Mouse (Mus musculus) lung, adult 2 months (tissue): ENCODE measurements around the gene Timd2. TPM values are rescaled to one million over a fixed set of nuclear protein-coding genes. Genes with fewer than 3 reads are reported as not detected.
A peak's percentile ranks its signal among the peaks of the same experiment; 100 is the strongest.
"Not testable (repeated sequence)": the region's sequence is repeated elsewhere in the genome, so short reads cannot be mapped to it uniquely, and the experiment has no call there.

Source experiments
- DNase-seq: peaks from one replicate; pipeline ENCODE4 v3.0.0; 2022
- H3K4me1 ChIP-seq: fragments of 200-500 bp; 2 replicates; pipeline ENCODE4 v1.6.1; 2011; ENCODE audit warnings: low read length; ENCODE audit not compliant: control insufficient read depth, insufficient read depth
- H3K4me3 ChIP-seq: fragments of 200-500 bp; replicated peaks from 2 replicates; pipeline ENCODE3; 2011; ENCODE audit warnings: low read depth, mild to moderate bottlenecking, control low read depth, low read length; ENCODE audit errors: extremely low read depth
- CTCF ChIP-seq: fragments of 200-500 bp; IDR thresholded peaks from 2 replicates; pipeline ENCODE4 v1.5.1; 2011; ENCODE audit warnings: mild to moderate bottlenecking, low read length, control low read depth; ENCODE audit not compliant: insufficient read depth
- POLR2A ChIP-seq: fragments of 200-500 bp; IDR thresholded peaks from 2 replicates; pipeline ENCODE4 v1.6.1; 2011; ENCODE audit warnings: low read depth, mild to moderate bottlenecking, control low read depth, low read length, borderline replicate concordance; ENCODE audit errors: extremely low read depth
- WGBS: fragments of 180-500 bp; shearing (Covaris S2); methylation state at CpG from one replicate; pipeline ENCODE4 v1.1.7; 2018; 5-methylcytosine and 5-hydroxymethylcytosine counted together
- polyA plus RNA-seq: library from polyadenylated mRNA; depleted of rRNA; stranded (reverse); fragments of >200 nt; gene quantifications from 2 replicates; pipeline ENCODE4 v1.2.3, GENCODE M21; 2012

Gene Timd2
- polyA plus RNA-seq, 1 experiment: not detected

DNA sequence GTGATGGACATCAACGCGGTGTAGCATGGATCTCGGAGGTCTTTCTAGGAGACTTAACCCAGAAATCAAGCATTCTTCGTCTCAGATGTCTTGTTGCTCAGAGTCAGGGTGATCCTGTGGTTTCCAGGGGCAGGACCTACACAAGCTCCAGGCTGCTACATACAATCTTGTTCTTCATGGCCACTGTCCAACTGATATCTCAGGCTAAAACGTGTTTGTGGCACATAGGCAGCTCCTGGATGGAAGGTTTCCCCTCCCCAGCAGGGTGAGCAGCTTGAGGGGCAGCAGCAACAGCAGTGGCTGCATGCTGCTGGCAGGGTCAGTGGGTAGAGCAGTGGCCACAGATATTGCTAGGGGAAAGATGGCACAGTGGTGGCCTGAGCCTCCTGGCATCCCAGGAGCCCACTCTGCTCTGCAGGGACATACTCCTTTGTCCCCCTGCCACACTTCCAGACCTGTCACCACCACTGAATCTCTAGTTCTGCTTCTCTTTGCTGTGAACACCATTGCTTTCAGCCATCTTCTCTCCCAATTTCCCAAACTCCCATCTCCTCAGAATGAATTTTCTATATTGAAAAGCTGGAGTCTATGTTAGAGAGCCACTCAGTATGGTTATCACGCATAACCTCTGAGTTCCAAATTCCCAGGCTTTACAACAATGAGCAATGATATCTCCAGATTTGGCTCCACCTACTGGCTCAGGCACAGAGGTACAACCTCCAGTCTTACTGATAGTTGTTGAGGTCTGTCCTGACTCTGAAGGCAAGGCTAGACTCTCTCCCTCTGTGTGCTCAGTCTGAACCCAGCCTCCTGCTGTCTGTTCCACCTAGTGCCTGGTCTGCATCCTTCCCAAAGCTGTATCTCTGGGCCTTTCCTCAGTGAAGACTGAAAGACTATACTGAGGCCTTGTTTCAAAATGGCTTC, 41.0 kb downstream of the Timd2 start:
- Histone ChIP-seq H3K4me3 (no peak overlapping the region), H3K4me1 (no peaks in the 10 kb centered on the region)
- 64% methylated on average over 6 of the region's 6 CpGs for WGBS
- 0 out of 2 replicates have a peak, but pooled peaks have one; percentile 23 for TF ChIP-seq CTCF
- TF ChIP-seq POLR2A: no peak
- DNase-seq: no peak

DNA sequence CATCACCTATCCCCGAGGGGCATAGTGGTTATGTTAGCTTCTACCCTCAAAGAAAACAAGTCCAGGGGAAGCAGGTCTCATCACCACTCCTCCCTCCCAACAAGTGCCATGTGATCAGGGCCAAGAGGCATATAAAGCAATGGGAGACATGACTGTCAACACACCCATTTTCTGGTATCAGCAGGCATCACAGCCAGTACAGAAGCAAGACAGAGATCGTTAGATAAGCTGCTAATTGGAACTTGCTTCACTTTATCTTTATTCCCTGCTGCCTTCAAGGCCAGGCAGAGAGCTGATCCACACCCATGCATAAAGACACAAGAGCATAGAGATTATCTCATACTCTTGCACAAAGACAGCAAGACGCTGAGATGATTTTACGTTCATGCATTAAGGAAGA, 43.6 kb downstream of the Timd2 start:
- Histone ChIP-seq H3K4me1 (no peaks in the 10 kb centered on the region), H3K4me3 (no peak overlapping the region)
- no peak for DNase-seq
- TF ChIP-seq CTCF (no peak), POLR2A (no peak)
- WGBS: 61% methylated on average over 4 of the region's 4 CpGs

DNA sequence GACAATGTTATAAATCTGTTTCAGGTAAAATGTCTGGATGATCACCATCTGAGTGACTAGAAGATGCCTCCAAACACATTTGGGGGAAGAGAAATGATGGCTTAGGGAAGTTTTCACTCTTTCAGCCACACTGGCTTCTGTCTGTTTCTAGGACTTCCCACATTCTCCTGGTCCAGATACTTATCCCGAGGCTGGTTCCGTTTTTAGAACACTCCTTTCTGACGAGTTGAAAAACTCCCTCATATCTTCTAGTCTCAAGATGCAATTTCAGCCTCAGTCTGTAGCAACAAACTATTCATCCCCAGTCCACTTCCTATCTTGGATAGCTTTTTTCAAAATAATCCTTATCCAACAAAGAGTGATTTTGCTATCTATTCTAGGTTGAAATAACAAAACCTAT, 54.4 kb downstream of the Timd2 start:
- Histone ChIP-seq H3K4me1 (no peaks in the 10 kb centered on the region), H3K4me3 (no peak overlapping the region)
- TF ChIP-seq CTCF (no peak), POLR2A (no peak)
- 77% methylated on average over 3 of the region's 3 CpGs for WGBS
- DNase-seq: no peak

DNA sequence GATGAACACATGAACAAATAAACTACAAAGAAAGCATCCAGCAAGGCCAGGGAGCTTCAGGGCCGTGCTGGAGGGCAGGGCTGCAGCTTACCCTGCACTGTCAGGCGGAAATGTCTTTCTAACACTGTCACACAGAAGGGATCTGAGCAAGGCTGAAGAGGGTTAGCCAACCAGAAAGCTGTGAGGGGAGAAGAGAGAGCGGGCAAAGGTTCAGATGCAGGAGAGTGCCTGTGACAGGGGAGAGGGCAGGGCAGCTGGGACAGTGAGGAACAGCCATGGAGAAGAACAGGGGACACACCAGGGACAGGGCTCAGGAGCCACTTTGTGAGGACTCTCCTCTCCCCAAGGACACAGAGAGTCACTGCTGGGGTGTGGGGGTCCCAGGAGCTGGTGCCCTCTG, 57.2 kb downstream of the Timd2 start:
- not testable (repeated sequence) for H3K4me3 ChIP-seq, H3K4me1 ChIP-seq, DNase-seq
- 52% methylated on average over 3 of the region's 3 CpGs for WGBS

DNA sequence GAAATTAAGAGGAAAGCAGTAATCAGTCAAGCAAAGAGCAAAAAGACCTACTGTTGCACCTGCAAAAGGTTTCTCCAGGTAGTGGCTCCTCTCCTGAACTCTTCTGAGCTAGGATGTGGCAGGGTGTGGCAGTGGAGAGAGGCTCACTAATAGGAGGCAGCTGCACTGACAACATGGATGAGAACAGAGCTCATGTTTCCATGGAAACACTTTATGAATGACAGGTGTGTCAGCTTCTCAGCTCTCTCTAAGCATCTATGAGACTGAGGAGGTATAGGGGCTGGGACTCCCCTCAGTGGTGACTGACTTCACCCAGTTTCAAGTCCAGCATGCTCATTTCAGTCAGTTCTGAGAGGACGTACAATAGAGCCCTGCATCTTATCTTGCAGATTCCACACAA, 62.0 kb downstream of the Timd2 start:
- Histone ChIP-seq H3K4me1 (no peaks in the 10 kb centered on the region), H3K4me3 (no peak overlapping the region)
- TF ChIP-seq POLR2A (no peak), CTCF (no peak)
- no peak for DNase-seq
- WGBS: 76% methylated on average over 1 of the region's 1 CpGs

DNA sequence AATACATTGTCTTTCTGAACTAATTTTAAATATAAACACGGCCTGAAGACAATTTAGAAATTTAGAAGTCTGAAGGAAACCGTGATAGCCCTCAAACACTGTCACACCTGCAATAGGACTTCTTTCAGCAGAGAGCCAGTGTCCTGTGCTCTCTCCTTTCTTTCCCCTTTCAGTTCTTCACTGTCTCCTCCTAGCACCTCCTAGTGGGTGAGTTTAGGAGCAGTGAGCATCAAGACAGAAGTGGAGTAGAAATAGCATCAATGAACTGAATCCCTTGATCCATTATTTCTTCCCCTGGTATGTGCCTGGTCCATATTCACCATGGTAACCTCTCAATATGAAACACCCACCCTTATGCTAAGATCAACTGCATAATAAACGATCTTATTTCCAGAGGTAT, 70.3 kb downstream of the Timd2 start:
- no peak for TF ChIP-seq POLR2A
- no peak for TF ChIP-seq CTCF
- Histone ChIP-seq H3K4me1 (no peaks in the 10 kb centered on the region), H3K4me3 (no peak overlapping the region)
- WGBS: 69% methylated on average over 3 of the region's 3 CpGs
- no peak for DNase-seq

DNA sequence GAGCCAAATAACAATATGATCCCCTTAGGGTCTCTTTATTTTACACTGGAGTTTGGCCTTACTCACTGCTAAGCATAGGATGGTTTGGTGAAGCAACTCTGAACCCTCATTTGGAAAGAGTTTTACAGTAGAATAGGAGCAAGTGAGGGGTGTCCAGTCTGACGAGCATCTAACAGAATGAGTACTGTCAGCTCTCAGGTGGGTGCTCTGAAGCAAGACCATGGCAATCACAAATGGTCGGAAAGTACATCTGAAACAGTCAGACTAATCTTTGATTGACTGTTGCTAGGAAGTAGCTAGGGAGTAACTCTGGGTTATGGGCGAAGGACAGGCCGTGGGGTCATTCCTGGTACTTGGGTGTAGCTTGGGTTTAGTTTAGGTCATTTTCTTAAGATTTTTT, 71.3 kb downstream of the Timd2 start:
- H3K4me1 ChIP-seq, DNase-seq, H3K4me3 ChIP-seq: not testable (repeated sequence)
- WGBS: 80% methylated on average over 4 of the region's 4 CpGs

DNA sequence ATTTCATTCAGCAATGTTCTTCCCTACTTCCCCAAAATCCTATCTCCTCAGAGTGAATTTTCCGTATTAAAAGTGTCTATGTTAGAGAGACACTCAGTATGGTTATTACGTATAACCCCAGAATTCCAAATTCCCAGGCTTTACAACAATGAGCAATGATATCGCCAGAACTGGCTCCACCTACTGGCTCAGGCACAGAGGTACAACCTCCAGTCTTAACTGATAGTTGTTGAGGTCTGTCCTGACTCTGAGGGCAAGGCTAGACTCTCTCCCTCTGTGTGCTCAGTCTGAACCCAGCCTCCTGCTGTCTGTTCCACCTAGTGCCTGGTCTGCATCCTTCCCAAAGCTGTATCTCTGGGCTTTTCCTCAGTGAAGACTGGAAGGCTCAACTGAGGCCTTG, 75.2 kb downstream of the Timd2 start:
- Histone ChIP-seq H3K4me1 (no peaks in the 10 kb centered on the region), H3K4me3 (no peak overlapping the region)
- TF ChIP-seq POLR2A: no peak
- TF ChIP-seq CTCF: peak; percentile 38
- WGBS: 29% methylated on average over 3 of the region's 3 CpGs
- DNase-seq: peak; percentile 9

DNA sequence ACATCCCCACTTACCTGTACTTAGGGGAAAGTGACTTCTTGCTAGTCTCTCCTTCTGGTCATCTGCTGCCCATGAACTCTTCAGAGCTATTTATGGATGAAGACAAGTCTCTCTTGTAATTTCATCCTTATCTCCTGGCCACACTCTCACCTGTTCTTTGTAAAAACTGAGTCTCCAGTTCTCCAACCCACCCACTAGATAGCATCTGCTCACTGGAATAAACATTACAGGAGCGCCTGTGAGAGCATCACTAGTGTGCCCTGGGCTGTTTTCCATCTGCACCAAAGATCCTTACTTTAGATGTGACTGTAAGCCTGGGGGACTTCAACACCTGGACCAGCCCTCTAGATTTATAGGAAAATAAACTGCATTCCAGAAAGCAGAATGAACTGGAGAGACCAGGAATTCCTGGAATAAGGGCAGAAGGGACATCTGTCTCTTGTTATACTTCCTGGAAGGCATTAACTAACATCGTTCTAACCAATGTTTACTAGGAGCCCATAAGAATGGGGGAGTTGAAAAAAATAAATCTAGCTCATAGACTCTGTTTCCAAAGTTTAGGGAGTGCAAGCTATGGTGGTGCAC, 77.6 kb downstream of the Timd2 start, which contains the start of gene Dppa1:
Dppa1 (minus strand) TSS at position 51 of the 585 bp plus-strand sequence.
- DNase-seq: no peak
- no peak within 1 kb of the TSS for H3K4me3 ChIP-seq
- 61% methylated on average over 2 of the region's 2 CpGs for WGBS
- TF ChIP-seq CTCF: no peak
- TF ChIP-seq POLR2A: no peak
- no peaks in the 10 kb centered on the region for H3K4me1 ChIP-seq

DNA sequence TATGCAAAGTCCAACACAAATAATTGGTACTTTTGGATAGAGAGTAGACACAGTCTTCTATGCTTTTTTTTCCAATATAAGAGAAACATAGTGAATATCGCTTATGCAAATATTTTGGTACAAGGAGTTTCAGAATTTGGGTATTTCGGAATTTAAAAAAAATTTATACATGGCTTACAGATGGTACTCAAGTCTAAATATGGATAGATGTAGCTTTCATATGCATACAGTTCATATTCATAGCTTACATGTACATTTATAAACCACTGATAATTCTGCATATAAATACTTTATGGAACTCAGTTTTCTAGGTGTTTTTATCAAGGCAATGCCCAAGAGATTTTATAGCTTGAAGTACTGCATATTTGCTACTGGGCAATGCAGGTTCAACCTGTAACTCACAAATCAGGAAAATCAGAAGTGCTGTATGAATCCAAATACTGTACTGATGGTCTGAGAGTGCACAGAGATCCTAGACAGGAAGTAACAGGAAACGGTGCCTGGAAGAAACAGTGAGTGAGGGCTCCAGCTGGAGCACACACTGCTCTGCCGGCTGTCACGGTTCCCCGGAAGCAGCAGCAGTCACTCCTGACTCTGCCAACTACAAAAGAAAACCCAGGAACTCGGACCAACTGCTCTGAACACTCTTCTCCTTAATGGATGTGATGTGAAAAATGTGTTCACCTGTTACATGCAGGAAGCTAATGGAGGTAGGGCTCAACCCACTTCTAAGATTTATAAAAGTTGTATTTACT, 86.3 kb downstream of the Timd2 start:
- TF ChIP-seq CTCF (no peak), POLR2A (no peak)
- WGBS: 47% methylated on average over 7 of the region's 7 CpGs
- Histone ChIP-seq H3K4me1 (no peaks in the 10 kb centered on the region), H3K4me3 (no peak overlapping the region)
- no peak for DNase-seq
